Mouse (Mus musculus) lung, postnatal 36 days (tissue): ENCODE measurements around the gene Zfp68.
A peak's percentile ranks its signal among the peaks of the same experiment; 100 is the strongest.
"Not testable (repeated sequence)": the region's sequence is repeated elsewhere in the genome, so short reads cannot be mapped to it uniquely, and the experiment has no call there.

Experiments used
- DNase-seq: peaks from one replicate; pipeline ENCODE4 v3.0.0; 2022; ENCODE audit warnings: mixed read lengths

Gene Zfp68

DNA sequence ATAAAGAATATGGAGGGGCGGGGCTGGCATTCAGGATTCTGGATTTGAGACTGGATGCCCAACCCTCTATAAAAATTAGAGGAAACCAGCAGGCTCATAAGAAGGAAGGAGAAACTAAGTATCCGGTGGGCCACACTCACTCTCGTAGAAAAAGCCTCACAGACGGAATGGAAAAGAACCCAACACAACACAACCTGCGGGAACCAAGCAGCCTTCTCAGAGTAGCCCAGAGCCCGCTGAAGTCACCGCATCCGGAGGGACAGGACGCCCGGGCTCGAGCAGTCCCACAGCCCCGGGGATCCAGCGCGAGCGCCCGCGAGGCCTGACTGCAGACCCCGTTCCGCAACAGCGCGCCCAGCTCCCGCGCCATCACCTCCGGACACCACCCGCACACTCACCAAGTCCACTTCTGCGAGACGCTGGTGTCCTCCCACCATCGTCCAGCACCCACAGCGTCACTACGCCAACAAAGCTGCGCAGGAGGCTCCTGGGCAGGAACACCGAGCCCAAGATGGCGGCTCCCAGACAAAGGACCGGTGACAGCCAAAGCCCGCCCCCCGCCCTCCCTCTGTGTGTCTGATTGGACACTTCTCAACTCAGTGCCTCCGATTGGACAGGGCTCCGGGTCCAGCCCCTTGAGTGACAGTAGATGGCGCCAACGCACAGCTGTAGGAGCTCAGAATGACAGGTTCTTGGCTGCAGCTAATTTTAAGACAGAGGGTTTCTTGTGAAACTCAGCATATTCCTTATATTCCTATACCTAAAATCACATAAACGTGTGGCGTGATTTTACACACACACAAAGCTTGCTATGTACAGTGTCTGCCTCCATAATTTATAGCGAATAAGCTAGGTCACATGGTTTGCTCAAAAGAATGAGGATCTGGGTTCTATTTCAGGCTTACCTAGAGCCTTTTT lies at the start of gene Zfp68:
TSS of gene Zfp68 (minus strand) at position 551 of the 918 bp plus-strand sequence.
- peak; percentile 99 for DNase-seq

DNA sequence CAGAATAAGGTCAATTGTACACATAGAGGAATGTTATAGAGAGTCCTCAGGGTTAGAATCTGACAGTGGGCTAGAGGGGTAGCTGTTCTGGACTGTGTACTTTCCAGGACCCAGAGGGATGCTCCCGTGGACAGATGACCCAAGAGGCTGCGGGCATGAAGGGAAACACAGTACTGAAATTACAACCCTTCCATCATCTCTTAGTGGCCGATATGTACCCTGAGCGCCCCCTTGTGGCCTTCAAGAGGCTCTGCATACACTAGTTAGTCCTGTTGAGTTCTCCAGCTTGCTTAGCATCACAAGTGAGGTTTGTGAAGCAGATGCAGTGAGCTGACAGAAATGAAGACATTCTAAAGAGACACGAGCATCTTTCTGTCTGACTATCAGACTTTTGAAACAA lies 39.4 kb upstream of the Zfp68 start:
- DNase-seq, result peak; percentile 21

DNA sequence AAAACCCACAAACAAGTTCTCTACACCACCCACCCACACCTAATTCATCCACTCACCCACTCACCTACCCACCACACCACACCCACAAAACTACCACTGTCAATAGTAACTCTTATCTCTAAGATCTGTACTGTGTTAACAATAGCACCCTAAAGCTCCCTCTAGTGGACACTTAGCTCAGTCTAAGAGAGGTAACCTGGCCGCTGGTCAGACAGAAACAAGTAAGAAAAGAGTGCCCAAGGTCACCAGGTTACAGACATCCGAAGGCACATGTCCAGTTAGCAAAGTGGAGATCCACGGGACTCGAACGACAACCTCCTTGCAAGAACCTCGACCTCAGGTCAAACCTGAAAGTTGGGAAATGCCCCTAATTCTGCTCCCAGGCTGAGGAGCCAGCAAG lies 38.3 kb upstream of the Zfp68 start:
- peak; percentile 85 for DNase-seq

DNA sequence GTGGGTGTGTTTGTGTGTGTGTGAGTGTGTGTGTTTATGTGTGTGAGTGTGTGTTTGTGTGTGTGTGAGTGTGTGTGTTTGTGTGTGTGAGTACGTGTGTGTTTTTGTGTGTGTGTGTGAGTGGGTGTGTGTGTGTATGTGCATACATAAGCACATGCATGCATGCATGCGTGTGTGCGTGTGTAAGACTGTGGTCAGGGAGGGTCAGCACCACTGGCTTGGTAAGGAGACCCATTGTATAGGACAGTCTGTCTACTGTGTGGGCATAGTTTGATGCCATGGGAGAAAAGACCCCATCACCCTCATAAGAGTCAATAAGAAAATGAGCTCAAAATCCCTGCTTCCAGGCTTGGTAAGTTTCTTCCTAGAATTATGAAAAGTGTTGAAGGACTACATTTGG lies 37.8 kb upstream of the Zfp68 start:
- no peak for DNase-seq

DNA sequence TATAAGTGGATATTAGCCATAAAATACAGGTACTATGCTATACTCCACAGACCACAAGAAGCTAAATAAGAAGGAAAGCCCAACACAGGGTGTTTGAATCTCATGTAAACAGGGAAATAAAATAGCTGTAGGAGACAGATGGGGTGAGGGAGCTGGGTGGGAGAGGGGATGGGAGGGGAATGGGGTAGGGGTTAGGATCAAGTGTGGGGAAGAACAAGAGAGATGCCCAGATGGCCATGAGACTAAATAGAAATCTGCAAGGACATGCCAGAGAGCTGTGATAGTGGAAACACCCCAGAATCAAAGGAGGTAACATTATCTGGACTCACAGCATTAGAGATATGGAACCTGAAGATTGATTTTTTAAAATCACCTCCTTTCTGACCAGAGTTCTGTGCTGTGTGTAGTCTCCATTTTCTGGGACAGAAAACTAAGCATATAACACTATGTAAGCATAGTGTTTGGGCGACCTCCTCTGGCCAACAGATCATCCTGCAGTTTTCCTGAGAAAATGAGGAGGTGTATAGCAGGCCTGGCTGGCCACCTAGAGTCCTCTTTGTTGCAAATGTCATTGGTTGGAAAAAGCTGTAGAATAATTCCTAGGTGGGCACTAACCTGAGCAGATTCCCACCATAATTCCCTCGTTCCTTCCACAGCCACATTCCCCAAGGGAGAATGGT lies 37.1 kb upstream of the Zfp68 start:
- DNase-seq, result peak; percentile 29

DNA sequence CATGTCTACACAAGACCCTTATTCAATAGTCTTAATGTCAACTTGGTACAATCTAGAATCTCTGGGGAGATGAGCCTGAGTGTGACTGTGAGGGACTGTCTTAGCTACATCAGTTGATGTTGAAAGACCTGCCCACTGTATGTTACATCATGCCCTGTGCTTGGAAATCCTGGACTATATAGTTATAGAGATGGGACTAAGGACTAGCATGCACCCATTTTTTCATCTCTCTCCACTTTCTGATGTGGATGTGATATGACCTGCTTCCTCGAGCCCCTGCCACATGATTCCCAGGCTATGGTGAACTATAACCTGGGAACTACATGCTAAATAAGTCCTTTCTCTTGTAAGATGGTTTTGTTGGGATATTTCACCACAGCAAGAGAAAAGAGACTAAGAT lies 33.4 kb upstream of the Zfp68 start:
- DNase-seq, result no peak

DNA sequence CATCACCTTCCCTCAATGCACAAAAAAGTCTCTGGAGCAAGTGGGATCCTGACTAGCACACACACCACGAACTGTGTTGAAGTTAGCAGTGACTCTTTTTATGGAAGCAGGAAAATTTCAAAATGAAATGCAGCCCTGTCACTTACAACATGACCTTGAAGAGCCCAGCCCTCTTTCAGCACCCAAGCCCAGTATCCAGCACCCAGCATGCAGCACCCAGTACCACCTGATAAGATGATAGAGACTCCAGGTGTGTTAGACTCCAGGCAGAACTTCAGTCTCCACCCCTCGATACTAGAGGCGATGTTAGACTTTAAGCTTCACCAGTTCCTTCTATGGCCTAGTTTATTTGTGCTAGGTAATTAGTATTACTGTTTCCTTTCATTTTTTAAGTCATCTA lies 22.2 kb upstream of the Zfp68 start:
- no peak for DNase-seq

DNA sequence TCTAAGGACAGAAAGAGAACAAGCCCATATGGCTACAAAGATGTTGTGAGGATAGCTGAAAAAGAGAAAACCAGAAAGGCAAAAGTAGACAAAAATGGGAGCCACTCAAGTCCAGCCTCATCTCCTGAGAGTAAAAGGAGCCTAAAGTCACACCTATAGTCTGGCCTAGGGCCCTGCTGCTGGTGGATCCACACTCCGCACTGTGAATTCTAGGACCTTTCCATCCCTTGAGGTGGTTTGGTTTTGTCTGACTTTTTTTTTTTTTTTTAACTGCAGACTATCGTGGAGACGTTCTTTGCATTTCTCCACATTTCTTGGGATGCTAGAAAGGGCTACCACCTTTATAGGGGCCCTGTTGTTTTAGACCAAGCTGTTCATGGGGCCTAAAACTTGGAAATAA lies 21.5 kb upstream of the Zfp68 start:
- DNase-seq, result no peak

DNA sequence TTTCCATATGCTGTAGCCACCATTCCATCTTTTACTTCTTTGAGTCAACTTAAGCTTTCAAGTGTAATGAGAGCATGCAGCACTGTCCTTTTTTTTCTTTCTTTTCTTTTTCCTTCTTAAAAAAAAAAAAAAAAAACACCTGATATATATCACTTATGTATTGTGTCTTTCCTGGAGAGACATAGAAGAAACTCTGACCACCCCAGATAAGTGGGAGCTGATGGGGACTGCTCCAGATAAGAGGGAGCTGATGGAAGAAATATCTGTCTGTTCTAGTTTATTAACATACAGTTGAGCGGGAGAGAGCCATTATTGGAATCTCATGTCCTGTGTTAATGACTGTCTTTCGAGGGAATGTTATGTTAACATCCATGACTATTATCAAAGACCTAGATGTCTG lies 16.9 kb upstream of the Zfp68 start:
- no peak for DNase-seq

DNA sequence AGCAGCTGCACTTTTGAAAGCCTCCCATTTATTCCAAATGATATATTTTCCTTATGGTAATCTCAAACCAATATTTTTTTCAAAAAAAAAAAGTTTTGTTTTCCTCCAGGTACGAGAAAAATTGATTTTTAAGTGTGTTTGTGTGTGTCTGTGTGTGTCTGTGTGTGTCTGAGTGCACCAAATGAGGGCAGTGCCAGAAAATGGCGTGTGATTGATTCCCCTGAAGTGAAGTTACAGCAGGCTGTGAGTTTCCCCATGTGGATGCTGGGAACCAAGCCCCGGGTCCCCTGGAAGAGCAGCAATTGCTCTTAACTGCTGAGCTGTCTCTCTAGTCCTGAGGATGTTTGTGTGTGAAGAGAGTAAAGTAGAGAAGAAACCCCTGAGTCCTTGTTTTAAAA lies 3.9 kb upstream of the Zfp68 start:
- no peak for DNase-seq

DNA sequence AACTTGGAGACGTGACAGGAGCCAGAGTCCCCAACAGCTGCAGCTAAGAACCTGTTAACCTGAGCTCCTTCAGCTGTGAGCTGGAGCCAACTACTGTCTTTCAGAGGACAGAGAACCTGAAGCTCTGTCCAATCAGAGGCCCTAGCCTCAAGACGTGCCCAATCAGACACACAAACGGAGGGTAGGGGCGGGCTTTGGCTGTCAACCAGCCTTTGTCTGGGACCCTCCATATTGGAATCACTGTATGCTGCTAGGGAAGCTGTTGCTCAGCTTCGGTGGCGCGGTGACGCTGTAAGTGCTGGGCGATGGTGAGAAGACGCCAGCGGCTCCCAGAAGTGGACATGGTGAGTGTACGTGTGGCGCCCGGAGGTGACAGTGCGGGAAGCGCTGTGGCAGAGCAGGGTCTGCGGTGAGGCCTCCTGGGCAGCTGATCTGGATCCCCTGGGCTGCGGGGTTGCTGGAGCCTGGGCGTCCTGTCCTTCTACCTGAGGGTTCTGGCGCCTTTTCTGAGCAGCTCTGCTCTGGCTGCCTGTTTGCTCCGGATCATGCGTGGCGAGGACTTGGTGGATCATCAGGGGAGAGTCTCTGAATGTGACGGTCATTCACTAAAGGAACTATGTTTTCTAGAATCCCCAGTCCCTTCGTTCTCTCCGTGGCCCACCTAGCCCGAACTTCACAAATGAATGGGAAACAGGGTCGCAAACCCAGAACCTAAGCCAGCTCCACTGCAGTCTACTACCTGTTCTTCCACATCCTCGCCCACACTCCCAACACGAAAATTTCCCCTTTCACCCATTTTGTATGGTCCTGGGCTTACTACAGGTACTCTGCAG lies 3.3 kb upstream of the Zfp68 start, which contains the start of gene A430033K04Rik:
TSS of gene A430033K04Rik (plus strand) at position 215 of the 833 bp plus-strand sequence.
- DNase-seq, result peak; percentile 98

DNA sequence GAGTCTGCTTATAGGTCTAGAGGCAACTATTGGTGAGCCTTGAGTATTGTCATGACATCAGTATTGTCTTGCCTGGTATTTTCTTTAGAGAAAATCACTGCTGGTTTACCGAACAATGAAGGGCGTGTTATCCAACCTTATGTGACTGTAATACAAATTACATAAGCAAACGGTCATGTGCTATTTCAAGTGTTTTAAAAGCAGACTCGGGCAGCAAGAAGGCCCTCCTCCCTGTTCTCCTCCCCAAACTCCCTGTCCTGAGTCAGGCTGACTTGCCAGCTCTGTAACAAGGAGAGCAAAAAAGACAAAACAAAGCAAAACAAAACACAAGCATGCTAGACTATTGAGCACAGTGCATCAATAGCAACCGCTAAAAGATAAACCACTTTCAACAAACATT lies 1.3 kb upstream of the Zfp68 start:
- DNase-seq, result peak; percentile 57

DNA sequence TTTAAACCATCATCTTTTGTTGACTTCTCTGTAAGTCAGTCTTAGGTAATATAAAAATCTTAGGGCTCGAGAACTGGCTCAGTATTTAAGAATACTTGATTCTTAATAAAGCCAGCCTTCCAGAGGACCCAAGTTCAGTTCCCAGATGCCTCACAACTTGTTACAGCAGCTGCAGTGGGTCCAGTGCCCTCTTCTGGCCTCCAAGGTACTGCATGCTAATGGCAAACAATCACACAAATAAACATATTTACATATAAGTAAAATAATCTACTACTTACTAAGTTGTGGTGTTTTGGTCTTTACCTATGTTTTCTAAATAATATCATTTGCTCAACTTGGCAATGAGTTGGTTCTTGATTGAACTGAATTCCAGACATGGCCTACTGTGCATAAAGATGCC lies 1.2 kb downstream of the Zfp68 start:
- peak; percentile 10 for DNase-seq

DNA sequence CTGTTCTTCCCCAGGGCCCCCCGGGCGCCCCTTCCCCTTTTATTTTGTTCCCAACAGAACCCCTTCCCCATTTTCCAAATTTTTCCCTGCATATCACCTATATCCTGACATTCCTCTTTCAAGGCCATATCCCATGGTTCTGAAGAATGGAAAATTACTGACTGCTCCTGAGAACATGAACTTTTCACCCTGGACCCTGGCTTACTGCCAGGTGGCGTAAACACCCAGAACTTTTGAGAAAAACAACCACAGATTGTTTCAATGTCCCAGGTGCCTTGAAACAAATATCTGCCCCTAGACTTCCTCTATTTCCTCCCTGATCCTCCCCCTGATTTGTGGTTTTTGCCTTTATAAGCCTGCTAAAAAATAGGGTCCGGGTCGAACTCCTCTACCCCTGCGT lies 32.2 kb downstream of the Zfp68 start:
- no peak for DNase-seq

DNA sequence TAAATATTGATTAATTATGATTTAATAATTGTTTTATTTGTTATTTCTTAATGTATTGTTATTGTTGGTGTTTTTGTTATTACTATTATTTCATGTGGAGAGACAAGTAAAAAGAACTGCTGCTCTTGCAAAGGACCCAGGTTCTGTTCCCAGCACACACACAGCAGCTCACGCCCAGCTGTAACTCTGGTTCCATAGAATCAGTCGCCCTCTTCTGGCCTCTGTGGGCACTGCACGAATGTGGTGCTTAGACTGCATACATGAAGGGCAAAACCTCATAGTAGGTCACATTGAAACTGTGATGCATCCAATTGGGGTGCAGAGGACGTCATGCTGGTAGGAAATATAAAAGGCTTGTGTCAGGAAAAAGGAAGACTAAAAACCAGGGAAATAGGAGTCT lies 47.9 kb downstream of the Zfp68 start:
- peak; percentile 45 for DNase-seq

DNA sequence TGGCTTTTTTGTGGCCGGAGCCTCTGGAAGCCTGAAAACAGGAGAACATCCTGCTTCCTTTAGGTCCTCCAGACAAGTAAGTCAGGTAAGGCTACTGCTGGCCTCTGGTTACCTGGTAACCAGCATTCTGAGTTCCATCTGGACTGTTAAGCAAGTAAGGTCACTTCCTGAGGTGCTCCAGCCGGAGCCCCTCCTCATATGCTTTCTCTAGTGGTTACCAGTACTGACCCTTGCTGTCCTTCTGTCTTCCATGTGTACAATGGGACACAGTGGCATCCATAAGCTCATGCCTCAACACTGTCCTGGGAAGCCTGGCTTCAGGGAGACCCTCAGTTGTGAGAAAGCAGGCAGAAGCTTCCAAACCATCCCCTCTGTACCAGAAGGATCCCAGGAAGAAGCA lies 54.9 kb downstream of the Zfp68 start, which contains the start of gene 1700123K08Rik:
TSS of gene 1700123K08Rik (minus strand) at position 101 of the 400 bp plus-strand sequence.
- not testable (repeated sequence) for DNase-seq
